Mouse (Mus musculus) liver, adult 2 months (tissue): ENCODE results near the gene Krt28.

Experiments used
- CTCF ChIP-seq: fragments of 200-500 bp; IDR thresholded peaks from 2 replicates; pipeline ENCODE4 v1.5.1; 2011; ENCODE audit warnings: low read depth, low read length, control low read depth
- POLR2A ChIP-seq: fragments of 200-500 bp; IDR thresholded peaks from 2 replicates; pipeline ENCODE4 v1.6.1; 2011; ENCODE audit warnings: low read length, control low read depth; ENCODE audit not compliant: insufficient read depth; ENCODE audit errors: extremely low read depth

DNA sequence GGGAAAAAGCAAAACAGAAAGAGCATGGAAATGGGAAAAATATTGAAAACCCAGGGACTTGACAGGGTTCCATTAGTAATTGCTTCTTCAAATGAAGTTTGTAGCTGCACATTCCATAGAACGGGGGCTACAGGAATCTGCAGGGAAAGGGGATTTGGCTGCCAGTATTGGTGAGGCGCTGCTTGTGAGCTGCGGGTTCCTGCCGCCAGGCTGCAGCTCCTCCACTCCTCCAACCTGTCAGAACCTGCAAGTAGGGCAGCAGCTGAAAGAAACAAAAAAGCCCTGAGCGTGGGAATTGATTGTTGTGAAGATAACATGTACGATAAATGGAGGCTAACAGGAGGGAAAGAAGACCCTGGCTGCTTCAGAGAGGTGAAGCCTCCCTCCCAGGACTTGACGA, 16.2 kb upstream of the Krt28 start:
- TF ChIP-seq POLR2A (no peak), CTCF (no peak)
